Mouse (Mus musculus) spleen, postnatal 36 days (tissue): Measurements from ENCODE around the gene Serpine1.

Source experiments
- DNase-seq, 2 experiments: peaks; one replicate each; pipeline ENCODE4 v3.0.0; 2022; ENCODE audit warnings: low spot score in 2 of 2, mixed read lengths in 1 of 2

The Serpine1 gene

DNA sequence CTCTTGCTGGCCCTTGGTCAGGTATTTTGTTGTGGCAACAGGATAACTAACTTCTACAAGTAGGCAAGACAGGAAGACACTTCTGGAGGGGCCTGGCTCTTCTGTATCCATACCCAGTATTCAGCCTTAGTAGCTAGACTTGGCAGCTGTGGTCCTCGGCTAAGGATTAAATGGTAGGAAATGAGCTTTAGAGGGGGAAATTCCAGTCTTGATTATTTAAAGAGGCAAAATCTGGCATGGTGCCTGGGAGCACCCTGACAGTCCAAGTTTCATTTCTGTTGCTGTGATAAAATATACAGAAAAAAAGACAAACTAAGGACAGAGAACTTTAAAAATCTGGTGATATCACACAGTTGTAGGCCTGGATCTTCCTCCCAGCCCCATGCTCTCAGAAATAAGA is 24.0 kb upstream of the Serpine1 start:
- no peak for DNase-seq

DNA sequence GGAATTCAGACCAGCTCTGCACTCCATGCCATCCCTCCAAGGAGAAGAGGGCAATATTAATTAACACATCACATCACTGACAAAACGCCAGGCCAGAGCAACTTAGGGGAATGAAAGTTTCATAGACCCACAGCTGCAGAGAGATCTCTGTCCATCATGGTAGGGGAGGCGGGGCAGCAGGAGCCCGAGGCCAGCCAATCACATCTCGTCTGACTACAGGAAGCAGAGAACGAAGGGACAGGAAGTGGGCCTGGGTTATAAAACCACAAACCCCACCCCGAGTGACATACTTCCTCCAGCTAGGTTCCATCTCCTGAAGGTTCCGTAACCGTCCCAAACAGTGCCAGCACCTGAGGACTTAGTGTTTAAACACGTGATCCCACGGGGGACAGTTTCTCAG is 23.1 kb upstream of the Serpine1 start:
- no peak for DNase-seq

DNA sequence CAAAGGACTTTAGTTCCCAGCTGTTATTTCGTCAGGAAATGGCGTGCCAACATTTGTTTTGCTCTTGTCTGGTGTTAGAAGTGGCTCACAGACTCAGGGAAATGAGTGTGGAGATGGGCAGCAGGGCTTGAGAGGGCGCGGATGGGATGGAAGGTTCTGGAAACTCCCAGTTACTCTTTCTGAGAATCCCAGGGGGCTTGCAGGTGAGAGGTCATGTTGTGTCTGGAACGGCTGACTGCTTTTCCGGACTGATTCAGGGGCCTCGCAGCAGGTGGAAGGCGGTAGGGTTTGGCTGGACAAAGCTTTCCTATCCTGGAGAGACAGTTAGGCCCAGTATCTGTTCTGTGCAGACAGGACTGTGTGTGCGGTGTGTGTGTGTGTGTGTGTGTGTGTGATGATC is 21.7 kb upstream of the Serpine1 start:
- DNase-seq, result no peak

DNA sequence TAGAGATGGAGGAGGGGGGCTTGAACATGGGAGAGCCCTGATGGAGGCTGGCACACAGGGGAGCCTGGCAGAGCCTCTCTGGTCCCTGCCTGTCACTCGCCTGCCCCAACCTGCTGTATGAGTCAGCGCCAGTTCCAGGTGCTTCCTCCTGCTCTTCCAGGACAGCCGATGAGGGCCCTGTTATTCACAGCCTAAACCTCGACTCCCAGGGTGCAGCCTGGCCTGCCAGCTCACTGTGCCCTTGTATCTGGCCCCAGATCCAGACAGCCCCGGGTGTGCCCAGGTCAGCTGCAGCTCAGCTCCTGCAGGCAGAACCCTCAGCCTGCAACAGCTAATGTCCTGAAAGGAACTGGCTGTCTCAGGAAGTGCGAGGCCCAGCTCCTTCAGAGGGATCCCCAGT is 19.5 kb upstream of the Serpine1 start:
- DNase-seq, result no peak

DNA sequence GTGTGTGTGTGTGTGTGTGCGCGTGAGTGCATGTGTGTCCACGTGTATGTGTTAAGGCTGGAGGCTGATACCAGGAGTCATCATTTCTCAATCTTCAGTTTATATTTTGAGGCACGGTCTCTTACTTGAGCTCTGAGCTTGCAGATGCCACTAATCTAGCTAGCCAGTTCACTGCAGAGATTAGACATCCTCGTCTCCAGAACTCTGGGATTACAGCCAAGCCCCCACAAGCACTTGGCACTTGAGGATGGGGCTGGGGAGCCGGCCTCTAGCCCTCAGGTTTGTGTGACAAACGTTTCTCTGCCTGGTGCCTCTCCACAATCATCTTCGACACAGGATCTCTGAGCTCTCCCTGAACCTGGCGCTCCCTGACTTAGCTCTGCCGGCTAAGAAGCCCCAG is 18.8 kb upstream of the Serpine1 start:
- no peak for DNase-seq

DNA sequence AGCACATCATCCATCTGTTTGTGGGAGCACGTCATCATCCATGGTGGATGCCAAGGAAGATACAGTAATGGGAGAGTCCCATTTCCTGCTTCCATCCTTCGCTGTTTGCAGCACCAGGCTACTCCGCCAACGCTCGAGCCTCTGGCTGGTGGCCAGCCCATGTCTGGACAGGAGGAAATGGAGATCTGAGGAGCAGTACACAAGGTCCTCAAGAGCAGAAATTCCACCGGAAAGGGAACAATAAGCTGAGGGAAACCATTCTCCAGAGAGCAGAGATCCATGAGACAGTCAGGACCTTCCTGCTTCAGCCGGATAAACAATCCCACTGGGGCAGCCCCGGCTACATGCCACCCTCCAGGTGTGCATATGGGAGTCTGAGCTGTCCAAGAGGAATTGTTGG is 15.3 kb upstream of the Serpine1 start:
- DNase-seq, result no peak

DNA sequence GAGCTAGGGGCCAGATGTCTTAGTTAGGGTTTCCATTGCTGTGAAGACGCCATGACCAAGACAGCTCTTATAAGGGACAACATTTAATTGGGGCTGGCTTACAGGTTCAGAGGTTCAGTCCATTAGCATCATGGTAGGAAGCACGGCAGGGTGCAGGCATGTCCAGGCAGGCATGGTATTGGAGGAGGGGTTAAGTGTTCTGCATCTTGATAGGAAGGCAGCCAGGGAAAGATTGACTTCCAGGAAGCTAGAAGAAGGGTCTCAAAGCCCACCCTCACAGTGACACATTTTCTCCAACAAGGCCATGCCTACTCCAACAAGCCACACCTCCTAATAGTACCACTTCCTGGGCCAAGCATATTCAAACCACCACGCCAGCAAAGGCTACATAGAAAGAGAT is 13.7 kb upstream of the Serpine1 start:
- DNase-seq, result no peak

DNA sequence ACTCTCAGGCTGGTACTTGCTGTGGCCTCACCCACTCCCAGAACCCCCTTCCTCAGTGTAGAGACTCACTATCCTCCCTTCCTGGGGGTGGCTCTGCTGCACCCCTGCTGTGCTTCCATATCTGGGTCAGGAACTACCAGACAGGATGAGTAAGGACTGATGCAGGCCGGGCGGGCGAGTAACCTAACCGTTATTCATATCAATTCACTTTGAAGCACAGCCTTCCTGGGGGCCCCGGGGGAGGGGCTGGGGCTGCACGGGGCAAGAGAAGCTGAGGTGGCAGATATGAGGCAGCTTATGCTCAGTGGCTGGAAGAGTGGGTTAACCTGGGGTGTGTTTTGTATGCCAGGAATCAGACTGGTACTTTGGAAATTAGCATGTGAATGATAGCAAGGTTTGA is 13.0 kb upstream of the Serpine1 start:
- no peak for DNase-seq

DNA sequence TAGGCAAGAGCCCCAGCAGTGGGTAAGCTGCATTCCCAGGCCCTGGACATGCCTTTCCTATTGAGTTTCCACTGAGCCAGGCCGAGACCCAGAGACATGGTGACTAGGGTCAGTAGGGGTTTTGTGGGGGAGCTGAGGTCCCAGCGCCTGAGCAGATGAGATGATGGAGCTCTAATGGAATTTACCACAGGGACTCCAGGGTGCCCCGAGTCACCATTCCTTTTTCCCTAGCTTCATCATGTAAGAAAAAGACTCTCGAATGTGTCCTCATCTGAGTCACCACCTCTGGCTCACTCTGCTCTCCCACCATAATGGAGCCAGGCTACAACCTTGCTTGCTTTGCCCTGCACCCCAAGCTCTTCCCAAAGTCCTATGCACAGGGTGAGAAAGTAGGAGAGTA is 11.0 kb upstream of the Serpine1 start:
- DNase-seq, result no peak

DNA sequence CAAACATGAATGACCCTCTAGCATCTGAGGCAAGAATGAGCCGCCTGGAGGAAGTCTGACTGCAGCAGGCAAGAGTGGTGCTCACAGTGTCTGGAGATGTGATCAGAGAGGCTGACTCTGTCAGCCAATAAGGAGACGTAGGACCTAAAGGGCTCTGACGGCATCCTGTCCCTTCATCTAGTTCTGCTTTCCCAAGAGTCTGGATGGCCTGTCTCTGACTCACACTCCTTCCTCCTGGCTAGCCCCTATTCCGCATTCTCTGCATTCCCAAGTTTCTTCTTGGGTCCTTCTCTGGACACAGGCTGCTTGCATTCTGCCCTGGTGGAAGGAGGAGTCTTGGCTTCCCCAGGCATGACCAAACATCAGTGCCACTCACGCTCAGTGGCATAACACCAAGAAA is 7.8 kb upstream of the Serpine1 start:
- DNase-seq, result peak in 1 of 2 experiments; percentile 3

DNA sequence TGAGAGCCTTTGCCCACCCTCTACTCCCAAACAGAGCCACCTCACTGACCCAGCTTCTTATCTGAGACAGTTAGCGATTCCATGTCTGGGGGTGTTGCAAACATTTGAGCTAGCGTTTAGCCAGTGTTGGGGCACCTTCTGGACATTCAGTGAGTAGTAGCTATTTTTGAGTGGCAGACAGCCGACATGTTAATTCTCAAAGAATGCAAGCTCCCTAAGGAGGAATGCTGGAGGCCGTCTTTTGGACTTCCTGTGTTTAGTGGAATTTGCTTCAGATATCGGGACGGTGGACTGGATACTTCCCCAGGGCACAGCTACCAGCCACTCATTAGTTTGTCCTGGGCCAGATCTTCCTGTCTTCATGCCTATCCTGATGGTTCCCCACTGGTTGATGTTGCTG is 6.5 kb upstream of the Serpine1 start:
- no peak for DNase-seq

DNA sequence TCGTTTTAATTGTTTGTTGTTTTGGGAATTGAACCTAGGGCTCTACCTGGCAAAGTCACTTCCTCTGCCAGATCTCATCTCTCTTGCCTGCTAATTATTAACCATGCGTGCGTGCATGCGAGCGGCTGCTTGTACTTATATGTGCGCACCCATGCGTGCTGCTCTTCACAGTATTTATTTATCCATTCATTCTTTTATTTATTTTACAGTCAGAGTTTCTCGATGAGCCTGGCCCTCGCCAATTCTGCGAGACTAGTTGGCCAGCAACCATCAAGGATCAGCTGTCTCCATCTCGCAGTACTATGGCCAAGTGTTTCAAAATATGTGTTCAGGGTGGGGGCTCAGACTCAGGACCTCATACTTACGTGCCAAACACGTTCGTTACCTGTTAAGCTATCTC is 6.0 kb upstream of the Serpine1 start:
- no peak for DNase-seq

DNA sequence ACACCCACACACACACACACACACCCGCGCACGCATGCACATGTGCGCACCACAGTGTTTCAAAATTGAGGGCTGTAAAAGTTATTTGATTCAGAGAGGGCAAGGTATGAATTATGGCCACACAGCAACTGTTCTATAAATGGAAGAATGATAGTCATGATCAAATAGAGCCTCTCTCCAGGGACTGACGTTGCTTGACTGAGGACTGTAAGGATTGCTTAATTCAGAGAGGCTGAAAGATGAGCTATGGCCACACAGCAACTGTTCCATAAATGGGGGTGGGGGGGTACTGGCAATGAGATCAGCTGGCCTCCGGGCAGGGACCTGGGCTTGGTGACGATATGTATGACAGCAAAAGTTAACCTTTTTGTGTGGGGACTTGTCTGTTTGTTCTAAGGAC is 5.1 kb upstream of the Serpine1 start:
- no peak for DNase-seq

DNA sequence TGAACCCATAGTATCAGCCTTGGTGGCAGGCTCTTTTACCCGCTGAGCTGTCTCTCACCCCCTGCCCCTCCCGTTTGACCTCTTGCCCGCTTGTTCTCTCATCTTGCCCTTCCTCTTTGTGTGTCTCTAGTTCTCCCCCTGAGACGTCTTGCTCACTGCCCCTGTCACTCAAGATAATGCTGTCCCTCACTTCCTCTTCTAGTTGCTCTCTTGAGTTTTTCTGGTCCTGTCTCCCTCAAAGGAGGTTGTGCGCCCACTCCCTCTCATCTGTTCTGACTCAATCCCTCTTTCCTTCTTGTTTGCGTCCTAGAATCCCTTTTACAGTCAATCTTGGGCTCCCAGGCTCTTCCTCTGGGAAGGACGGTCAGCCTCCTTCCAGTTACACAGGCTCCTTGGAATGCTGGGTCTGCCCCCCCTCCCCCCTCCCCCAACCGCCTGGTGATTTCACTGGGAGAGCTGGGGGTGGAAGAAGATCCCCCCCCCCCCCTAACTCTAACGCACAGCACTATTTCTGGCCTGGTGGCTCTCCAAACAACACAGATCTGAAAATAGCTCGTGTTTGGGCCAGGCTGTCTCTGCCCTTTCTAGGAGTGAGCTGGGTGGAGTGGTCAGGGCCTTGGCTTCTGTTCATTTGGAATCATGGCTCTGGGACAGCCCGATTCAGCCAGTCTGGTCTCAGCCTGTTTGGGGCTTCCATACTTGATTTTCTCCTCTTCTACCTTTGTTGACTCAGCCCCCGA is 4.3 kb upstream of the Serpine1 start:
- peak; percentile 61 to 65 for DNase-seq

DNA sequence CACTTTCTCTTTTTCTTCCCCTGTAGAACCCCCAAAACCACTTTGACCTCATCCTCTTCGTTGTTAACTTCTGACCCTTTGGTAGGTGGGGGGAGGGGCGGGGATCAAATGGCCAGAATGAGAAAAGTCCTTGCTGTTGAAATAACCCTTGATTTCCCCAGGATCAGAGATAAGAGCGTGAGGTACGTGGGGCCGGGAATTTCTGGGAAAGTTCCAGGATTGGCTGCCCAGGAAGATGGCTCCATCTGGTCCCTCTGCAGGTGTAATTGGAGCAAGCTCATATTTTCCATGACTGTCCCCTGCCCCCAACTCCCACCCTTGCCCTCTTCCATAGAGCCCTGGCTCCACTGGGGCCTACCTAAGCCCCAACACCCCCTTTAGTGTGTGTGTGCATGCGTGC is 3.7 kb upstream of the Serpine1 start:
- DNase-seq, result no peak

DNA sequence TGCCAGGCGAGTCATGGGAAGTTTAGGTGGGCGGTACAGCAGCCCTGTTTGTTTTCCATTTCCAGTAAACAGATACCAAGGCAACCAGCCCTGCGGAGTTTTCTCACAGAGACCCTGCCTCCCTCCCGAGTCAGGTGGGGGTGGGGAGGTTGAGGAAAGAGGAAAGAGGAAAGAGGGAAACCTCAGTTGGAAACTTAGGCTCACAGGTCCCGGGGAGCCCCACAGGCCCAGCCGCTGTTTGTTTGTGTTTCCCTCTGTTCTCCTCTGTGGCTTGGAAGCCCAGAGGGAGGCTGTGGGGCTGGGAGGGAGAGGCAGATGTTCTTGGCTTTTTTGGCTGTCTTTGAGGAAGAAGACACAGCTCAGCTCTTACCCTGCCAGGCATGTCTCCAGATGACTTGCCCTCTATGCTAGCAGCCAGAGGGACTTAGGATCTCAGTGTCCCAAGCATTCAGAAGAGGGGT is 2.2 kb upstream of the Serpine1 start:
- no peak for DNase-seq

DNA sequence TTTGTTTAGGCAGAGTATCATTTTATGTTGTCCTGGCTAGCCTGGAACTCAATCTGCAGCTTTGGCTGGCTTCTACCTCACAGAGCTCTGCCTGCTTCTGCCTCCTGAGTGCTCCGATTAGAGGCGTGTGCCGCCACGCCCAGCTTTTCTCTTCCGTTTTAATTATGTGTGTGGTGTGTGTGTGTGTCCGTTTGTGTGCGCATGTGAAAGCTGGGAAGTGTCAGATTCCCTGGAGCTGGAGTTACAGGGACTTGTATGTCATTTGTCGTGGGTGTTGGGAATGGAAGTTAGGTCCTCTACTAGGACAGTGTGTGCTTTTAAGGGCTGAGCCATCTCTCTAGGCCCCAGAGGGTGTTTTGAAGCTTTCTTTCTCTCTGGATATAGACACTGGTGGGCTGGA is 1.1 kb upstream of the Serpine1 start:
- DNase-seq, result no peak

DNA sequence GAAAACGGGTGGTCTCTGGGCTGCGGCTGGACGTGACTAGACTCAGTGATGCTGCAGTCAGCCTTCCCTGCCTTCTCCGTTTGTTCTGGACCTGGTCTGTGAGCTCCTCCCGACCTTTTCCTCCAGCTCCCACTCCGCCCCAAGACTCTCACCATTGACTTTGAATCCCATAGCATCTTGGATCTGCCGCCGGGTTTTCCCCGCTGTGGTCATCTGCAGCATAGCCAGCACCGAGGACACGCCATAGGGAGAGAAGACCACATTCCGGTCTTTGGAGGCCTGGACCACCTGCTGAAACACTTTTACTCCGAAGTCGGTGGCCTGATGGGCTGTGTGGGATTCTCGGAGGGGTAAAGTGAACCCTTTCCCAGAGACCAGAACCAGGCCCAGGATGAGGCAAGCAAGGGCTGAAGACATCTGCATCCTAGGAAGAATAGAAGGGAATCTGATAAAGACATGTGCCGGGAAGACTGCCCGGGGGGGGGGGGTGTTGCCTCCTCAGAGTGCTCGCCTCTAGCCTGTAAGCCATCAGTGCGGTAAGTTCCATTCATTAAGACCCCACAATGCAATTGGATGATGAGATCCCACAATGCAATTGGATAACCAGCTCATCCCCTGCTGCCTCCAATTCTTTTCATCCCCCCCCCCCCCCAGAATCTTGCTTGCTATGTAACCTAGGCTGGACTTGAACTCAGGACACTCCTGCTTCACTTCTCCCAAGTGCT is 1.0 kb downstream of the Serpine1 start:
- no peak for DNase-seq

DNA sequence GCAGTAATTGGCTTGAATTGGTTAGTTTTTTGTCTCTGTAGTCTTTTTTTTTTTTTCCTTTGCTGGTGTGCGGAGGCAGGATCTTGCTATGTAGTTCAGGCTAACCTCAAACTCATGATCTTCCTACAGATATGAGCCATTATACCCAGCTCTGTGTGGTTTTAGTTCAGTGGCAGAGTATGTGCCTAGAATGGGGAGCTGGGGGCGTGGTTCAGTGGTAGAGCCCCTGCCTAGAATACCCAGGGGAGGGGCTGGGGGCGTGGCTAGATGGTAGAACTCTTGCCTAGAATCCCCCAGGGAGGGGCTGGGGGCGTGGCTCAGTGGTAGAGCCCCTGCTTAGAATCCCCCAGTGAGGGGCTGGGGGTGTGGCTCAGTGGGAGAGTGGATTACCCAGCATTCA is 3.4 kb downstream of the Serpine1 start:
- no peak for DNase-seq

DNA sequence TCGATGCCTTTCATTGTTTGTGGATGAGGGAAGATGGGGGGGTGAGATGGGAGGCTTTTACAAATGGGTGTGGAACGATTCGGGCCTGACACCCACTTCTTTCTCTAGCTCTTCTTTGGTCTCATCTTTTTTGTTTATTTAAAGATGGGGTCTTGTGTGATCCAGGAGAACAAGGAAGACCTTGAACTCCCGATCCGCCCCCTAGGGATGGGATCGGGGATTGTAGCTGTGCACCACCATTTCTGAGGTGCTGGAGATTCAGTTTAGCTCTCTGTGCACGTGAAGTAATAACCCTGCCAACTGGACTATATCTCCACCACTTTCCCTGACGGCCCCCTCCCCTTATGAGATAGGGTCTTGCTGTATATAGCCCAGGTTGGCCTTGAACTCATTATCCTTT is 6.1 kb downstream of the Serpine1 start:
- DNase-seq, result no peak

DNA sequence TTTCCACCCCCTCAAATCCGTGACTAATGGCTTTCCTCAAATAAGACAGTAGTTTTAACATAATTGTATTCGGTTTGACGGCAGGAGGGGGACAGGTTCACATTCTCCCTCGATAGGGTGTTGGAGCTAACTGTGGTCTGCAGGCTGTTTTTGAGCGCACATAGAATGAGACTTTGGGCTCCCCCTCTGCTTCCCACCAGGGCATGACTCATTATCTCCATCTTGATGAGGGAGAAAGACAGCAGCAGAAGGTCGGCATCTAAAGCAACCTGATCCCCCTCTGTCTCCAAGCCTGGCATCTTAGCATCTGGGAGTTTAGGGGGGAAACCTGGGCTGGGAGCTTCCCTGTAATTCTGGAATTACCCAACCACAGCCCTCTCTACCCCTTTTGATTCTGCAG is 6.6 kb downstream of the Serpine1 start:
- no peak for DNase-seq

DNA sequence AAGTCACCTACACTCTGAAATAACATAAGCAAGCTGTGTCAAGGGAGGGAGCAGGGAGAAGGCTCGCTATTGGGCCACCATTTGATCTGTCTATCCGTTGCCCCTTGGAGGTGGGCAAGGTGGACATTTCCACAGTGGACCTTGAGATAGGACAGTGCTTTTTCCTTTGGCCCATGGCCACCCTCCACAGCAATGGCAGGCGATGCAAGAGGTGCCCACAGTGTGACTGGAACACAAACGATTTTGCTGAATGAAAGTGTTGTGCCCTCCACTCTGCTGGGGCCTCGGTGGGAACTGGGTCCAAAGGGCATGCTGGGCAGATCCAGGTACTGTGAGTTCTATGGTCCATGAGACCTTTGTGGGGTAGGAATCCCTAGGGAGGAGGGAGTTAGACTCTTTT is 9.5 kb downstream of the Serpine1 start:
- DNase-seq, result no peak

DNA sequence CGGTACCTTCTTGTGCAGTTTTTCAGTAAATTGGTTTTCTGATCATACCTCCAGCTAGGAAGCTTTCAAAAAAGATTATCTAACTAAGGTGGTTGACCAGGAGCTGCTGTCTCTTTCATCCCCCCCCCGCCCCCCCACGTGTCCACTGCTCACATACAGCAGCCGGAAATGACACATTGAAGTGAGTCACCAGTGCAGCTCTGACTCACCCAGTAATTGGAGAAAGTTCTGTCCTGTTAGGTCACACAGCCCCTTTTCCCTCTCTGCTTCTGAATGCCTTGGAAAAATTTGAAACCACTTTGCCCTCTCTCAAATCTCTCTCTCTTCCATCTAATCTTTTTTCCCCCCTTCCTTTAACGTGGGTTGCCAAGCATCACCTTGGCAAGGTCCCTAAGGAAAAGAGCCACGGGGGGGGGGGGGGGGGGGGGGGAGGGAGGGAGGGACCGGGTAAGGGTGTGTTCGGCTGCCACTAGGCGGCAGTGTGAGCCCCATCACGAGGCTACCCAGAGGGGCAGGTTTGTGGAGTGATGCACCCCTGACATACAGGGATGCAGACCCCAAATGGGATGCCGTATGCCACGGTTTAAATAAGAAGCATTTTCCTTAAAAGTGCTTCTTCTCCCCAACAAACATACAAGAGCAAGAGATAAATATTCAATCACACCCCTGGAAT is 10.1 kb downstream of the Serpine1 start:
- DNase-seq, result peak in 1 of 2 experiments; percentile 16
